Mouse (Mus musculus) spleen, postnatal 14 days (tissue): ENCODE measurements at regions not wholly inside any gene's neighbourhood (a gene's known extent, or its start where the extent isn't known, plus 50 kb on each side); places are given as distances from the start of the nearest gene placed in this dataset.

Experiments used
- DNase-seq, 2 experiments: peaks; one replicate each; pipeline ENCODE4 v3.0.0; 2021 to 2022; ENCODE audit warnings: low spot score in 2 of 2

DNA sequence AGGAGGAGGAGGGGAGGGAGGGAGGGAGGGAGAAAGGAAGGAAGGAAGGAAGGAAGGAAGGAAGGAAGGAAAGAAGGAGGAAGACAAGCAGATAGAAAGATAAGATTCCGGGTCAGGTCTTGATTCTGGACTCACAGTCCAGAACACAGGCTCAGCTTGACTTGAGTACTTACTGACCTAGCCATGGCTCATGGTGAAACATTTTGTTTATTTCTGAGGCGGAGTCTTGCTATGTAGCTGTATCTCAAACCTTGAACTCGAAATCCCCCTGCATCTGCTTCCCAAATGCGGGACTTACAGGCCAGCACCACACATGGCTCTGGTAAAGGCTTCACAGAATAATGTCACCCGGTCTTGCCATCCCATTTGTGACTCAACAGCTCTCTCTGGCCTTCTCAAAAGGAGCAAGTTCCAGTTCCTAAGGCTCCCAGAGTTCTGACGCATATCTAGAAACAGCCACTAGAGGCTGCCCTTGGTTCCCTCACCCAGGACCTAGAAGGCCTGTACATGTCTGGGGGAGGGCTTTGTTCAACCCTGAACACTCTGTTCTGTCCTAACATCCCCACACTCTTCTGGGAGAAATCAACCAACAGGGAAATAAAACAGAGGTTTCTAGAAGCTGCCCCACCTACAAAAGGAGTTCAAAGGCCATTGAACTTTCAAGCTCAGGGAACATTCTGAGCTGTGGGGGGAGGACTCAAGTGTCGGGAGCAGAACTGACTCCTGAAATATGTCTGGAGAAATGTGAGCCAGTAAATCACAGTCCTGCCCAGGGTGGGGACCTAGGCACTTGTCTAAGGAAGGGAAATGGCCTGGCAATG is 56.2 kb upstream of the Akap13 start:
- DNase-seq: peak in 1 of 2 experiments; percentile 25

DNA sequence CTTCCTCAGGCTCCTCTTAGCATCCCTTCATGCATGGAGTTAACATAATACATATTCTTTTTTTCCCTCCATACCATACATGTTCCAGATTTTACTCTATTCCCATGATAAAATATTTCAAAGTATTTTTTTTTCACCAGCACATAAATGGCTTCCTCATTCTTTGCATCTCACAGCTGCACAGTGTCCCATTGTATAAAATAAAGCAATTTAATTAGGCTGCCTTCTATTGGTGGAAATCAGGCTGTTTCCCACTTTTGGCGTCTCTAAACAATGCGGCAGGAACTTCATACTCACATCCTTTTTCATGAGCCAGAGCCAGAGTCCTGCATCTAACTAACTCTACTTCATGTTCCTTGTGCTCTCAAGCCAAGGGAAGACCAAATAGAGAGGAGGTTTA is 54.9 kb upstream of the Akap13 start:
- no peak for DNase-seq

DNA sequence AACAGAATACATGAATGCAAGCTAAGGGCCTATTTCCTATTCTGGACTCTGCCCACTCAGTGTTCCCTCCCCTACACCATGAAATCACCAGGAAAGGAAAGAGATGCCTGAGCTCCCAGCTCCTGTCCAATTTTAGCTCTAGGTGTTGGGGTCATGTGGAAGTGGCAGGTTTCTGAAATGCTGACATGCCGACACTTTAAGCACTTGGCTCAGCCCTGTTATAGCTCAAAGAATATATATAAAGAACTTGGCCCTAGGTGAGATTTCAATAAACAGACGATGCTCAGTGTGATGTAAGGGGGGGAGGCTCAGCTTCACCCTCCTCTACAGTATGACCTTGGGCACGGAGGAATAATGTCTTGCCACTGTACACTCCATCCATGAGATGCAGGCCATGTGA is 50.4 kb upstream of the Akap13 start:
- DNase-seq: no peak
